Mouse (Mus musculus) erythroblast, adult 5-6 weeks (primary cell): ENCODE results near the gene Rd3. TPM values are rescaled to one million over a fixed set of nuclear protein-coding genes. Genes with fewer than 3 reads are reported as not detected.

Source experiments
- ATAC-seq: replicated peaks from 2 replicates; pipeline ENCODE4 v1.8.0; 2016; ENCODE audit warnings: moderate number of reproducible peaks, mild to moderate bottlenecking, moderate TSS enrichment, inconsistent platforms; ENCODE audit not compliant: poor library complexity, low FRiP score, severe bottlenecking
- total RNA-seq, 2 experiments: library from RNA; stranded (forward) in 1 of 2; stranded (reverse) in 1 of 2; fragments of 150-400 nt in 1 of 2; fragments of 200-764, 138-1000 nt in 1 of 2; gene quantifications; 2 replicates each; pipeline versions ENCODE4 v1.2.3 to v1.2.4; 2015 to 2017; ENCODE audit warnings: low replicate concordance in 2 of 2

Gene Rd3
- total RNA-seq (2015; ENCODE audit: low replicate concordance): not detected in 2 replicates
- total RNA-seq (2017; ENCODE audit: low replicate concordance): 0.26 TPM in 1 of 2 replicates, not detected in the other

GRCm38 (mm10) chr1:191977187-191977586 lies at the start of gene Rd3:
Rd3 (plus strand) TSS chr1:191977370.
- ATAC-seq: no peak

GRCm38 (mm10) chr1:191928345-191928744 lies 48.8 kb upstream of the Rd3 start:
- ATAC-seq: no peak

- no peak for ATAC-seq
These were observed 48.1 kb upstream of the Rd3 start for GRCm38 (mm10) chr1:191929065-191929464.

GRCm38 (mm10) chr1:191929897-191930524 lies 47.2 kb upstream of the Rd3 start:
- no peak for ATAC-seq

- ATAC-seq: no peak
These were observed 46.6 kb upstream of the Rd3 start for GRCm38 (mm10) chr1:191930525-191931105.

GRCm38 (mm10) chr1:191932286-191932985 lies 44.7 kb upstream of the Rd3 start:
- ATAC-seq: no peak

- peak; percentile 52; the same call in 1 of the 2 replicates for ATAC-seq
These were observed 44.1 kb upstream of the Rd3 start for GRCm38 (mm10) chr1:191932986-191933632.

- no peak for ATAC-seq
These were observed 33.5 kb upstream of the Rd3 start for GRCm38 (mm10) chr1:191943638-191944037.

- ATAC-seq: peak; percentile 40; the same call in 1 of the 2 replicates
These were observed 31.8 kb upstream of the Rd3 start for GRCm38 (mm10) chr1:191945341-191945740.

GRCm38 (mm10) chr1:191945756-191946155 lies 31.4 kb upstream of the Rd3 start:
- ATAC-seq: no peak

- ATAC-seq: no peak
These were observed 30.9 kb upstream of the Rd3 start for GRCm38 (mm10) chr1:191946261-191946660.

- no peak for ATAC-seq
These were observed 30.3 kb upstream of the Rd3 start for GRCm38 (mm10) chr1:191946835-191947234.

GRCm38 (mm10) chr1:191947796-191948195 lies 29.4 kb upstream of the Rd3 start:
- no peak for ATAC-seq

GRCm38 (mm10) chr1:191948600-191948999 lies 28.6 kb upstream of the Rd3 start:
- ATAC-seq: no peak

- ATAC-seq: no peak
These were observed 26.6 kb upstream of the Rd3 start for GRCm38 (mm10) chr1:191950611-191951010.

- no peak for ATAC-seq
These were observed 24.3 kb upstream of the Rd3 start for GRCm38 (mm10) chr1:191952733-191953335.

- ATAC-seq: no peak
These were observed 22.1 kb upstream of the Rd3 start for GRCm38 (mm10) chr1:191955101-191955500.

GRCm38 (mm10) chr1:191956261-191956660 lies 20.9 kb upstream of the Rd3 start:
- no peak for ATAC-seq

- no peak for ATAC-seq
These were observed 20.3 kb upstream of the Rd3 start for GRCm38 (mm10) chr1:191956871-191957270.

- no peak for ATAC-seq
These were observed 19.8 kb upstream of the Rd3 start for GRCm38 (mm10) chr1:191957321-191957720.
